Mouse (Mus musculus) myocyte (in vitro differentiated cells): Measurements from ENCODE around the gene Gm14085.

ENCODE experiments used
- CEBPB ChIP-seq: IDR thresholded peaks from 2 replicates; pipeline ENCODE4 v1.6.1; 2011; ENCODE audit warnings: mild to moderate bottlenecking, moderate library complexity; ENCODE audit not compliant: poor library complexity, insufficient read depth, severe bottlenecking
- E2F4 ChIP-seq: IDR thresholded peaks from one replicate; pipeline ENCODE4 v1.6.1; 2011; ENCODE audit warnings: mild to moderate bottlenecking, control low read depth, moderate library complexity; ENCODE audit not compliant: insufficient read depth
- MAX ChIP-seq: IDR thresholded peaks from one replicate; pipeline ENCODE4 v1.6.1; 2011; ENCODE audit warnings: low read depth, mild to moderate bottlenecking, control low read depth
- MYOD1 ChIP-seq, 3 experiments: IDR thresholded peaks; one replicate each; pipeline ENCODE4 v1.6.1; 2011; ENCODE audit warnings: control low read depth in 2 of 3, low read depth in 2 of 3, mild to moderate bottlenecking in 2 of 3, moderate library complexity in 1 of 3; ENCODE audit not compliant: insufficient read length in 2 of 3, control insufficient read depth in 1 of 3
- MYOG ChIP-seq, 3 experiments: IDR thresholded peaks; one replicate each; pipeline ENCODE4 v1.6.1; 2011; ENCODE audit warnings: control low read depth in 2 of 3, low read depth in 2 of 3, mild to moderate bottlenecking in 2 of 3; ENCODE audit not compliant: insufficient read length in 2 of 3, control insufficient read depth in 1 of 3, insufficient read depth in 1 of 3
- POLR2A ChIP-seq: IDR thresholded peaks from one replicate; pipeline ENCODE4 v1.6.1; 2011; ENCODE audit warnings: low read depth, mild to moderate bottlenecking, control low read depth, moderate library complexity; ENCODE audit not compliant: insufficient read length
- REST ChIP-seq: IDR thresholded peaks from one replicate; pipeline ENCODE4 v1.6.1; 2011; ENCODE audit warnings: mild to moderate bottlenecking, control low read depth, moderate library complexity; ENCODE audit not compliant: insufficient read depth, insufficient read length
- SRF ChIP-seq: IDR thresholded peaks from one replicate; pipeline ENCODE4 v1.6.1; 2011; ENCODE audit warnings: low read depth; ENCODE audit not compliant: control insufficient read depth, insufficient read length
- TCF12 ChIP-seq: IDR thresholded peaks from one replicate; pipeline ENCODE4 v1.6.1; 2011; ENCODE audit warnings: mild to moderate bottlenecking, control low read depth; ENCODE audit not compliant: poor library complexity, insufficient read depth, severe bottlenecking
- TCF3 ChIP-seq: IDR thresholded peaks from one replicate; pipeline ENCODE4 v1.6.1; 2011; ENCODE audit warnings: low read depth, control low read depth; ENCODE audit not compliant: insufficient read length
- USF1 ChIP-seq: IDR thresholded peaks from one replicate; pipeline ENCODE4 v1.6.1; 2011; ENCODE audit warnings: low read depth, mild to moderate bottlenecking, control low read depth, moderate library complexity

GRCm38 (mm10) chr2:122561221-122561620 lies 76.5 kb downstream of the Gm14085 start:
- TF ChIP-seq E2F4 (no peak), TCF12 (no peak), POLR2A (no peak), MAX (no peak), TCF3 (no peak), SRF (no peak), MYOD1 (IDR thresholded peaks at IDR 0.05; ENCODE audit: control insufficient read depth in 1 of 3, insufficient read length in 2 of 3, low read depth in 2 of 3) (no peak), MYOG (IDR thresholded peaks at IDR 0.05; ENCODE audit: control insufficient read depth in 1 of 3, insufficient read depth in 1 of 3, insufficient read length in 2 of 3, low read depth in 2 of 3) (no peak), REST (no peak), CEBPB (no peak), USF1 (no peak)
